ENCODE assay signal across 9 mouse cellular contexts in the genomic region with DNA sequence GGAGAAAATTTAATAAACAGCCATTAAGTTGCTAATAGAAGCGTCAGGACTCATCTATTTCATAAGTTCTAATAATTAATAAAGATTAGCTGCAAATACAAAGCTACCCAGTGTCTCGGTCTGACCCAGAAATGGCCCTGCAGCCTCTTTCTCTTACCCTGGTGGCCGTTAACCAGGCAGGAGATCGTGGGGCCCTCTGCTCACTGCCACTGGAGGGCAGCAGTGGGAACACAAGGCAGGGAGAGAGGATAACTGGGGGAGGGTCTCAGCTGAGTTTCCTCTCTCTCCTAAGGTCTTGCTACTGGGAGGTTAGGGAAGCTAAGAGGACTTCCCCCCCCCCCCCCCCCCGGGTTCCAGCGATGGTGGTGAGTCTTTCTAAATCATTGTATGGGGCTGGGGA.
DNase-seq lines count a peak whose midpoint lies in the region; ATAC-seq and TF ChIP-seq lines count a peak whose summit lies in the region.
"Had no signal": no experiment of that assay in that cellular context is flagged by ENCODE, and none has a peak within 500 bp of the region (broad histone marks: within the 10 kb centered on the region; RNA-seq: fewer than 3 reads in every experiment).

No protein-coding gene starts in this region.

- no peaks in the 10 kb centered on the region for H3K36me3 ChIP-seq in E14TG2a.4 (ENCODE audit: insufficient read depth, low read length)
- no peaks in the 10 kb centered on the region for H3K36me3 ChIP-seq in limb, embryonic 15.5 days
- H3K36me3 ChIP-seq: limb, embryonic 13.5 days had no signal

- peaks cover 37% of the 10 kb centered on the region for H3K4me1 ChIP-seq in E14TG2a.4 (replicated peaks; ENCODE audit: low read depth, low read length)
- H3K4me1 ChIP-seq in limb, embryonic 15.5 days, result peaks cover 50% of the 10 kb centered on the region

- TF ChIP-seq CTCF in E14TG2a.4 (conservative IDR thresholded peaks at IDR 0.05; ENCODE audit: low read length), result peak; percentile 65

- peak; percentile 51 for DNase-seq in heart, postnatal 4 days
- DNase-seq in heart, adult 9 months (ENCODE audit: low spot score in 2 of 2), result no peak
- DNase-seq in adrenal gland, postnatal 10 days, result peak; percentile 51
- peak; percentile 54 for DNase-seq in thymus, postnatal 14 days
- no peak for DNase-seq in urinary bladder, postnatal 36 days (ENCODE audit: low spot score in 2 of 2)
- DNase-seq in left cerebral cortex, postnatal 10 days (ENCODE audit: extremely low spot score in 1 of 2, low spot score in 2 of 2), result no peak

- ATAC-seq in limb, embryonic 15.5 days (ENCODE audit: insufficient number of reproducible peaks, low FRiP score, low TSS enrichment, low read depth), result no peak

- H3K27ac ChIP-seq in limb, embryonic 15.5 days, result peak overlapping the region; percentile 78

- 28% methylated on average over 4 of the region's 6 CpGs for WGBS in limb, embryonic 15.5 days

- intact Hi-C loops in left cerebral cortex, postnatal 10 days (cut with DNase I), result no loop called here

- no peak overlapping the region for H3K4me2 ChIP-seq in limb, embryonic 15.5 days
- H3K4me2 ChIP-seq: limb, embryonic 13.5 days had no signal

- no peaks in the 10 kb centered on the region for H3K9me3 ChIP-seq in E14TG2a.4 (ENCODE audit: low read length)
- H3K9me3 ChIP-seq in limb, embryonic 15.5 days, result no peaks in the 10 kb centered on the region
- H3K9me3 ChIP-seq: limb, embryonic 13.5 days had no signal

- H3K9ac ChIP-seq in limb, embryonic 15.5 days, result no peak overlapping the region
- H3K9ac ChIP-seq: limb, embryonic 13.5 days had no signal

- H3K4me3 ChIP-seq in E14TG2a.4 (replicated peaks; ENCODE audit: low read length), result no peak overlapping the region
- no peak overlapping the region for H3K4me3 ChIP-seq in limb, embryonic 15.5 days
- H3K4me3 ChIP-seq: limb, embryonic 13.5 days had no signal

- peaks cover 29% of the 10 kb centered on the region for H3K27me3 ChIP-seq in E14TG2a.4 (ENCODE audit: insufficient read depth, low read length)
- no peaks in the 10 kb centered on the region for H3K27me3 ChIP-seq in limb, embryonic 15.5 days
- H3K27me3 ChIP-seq: limb, embryonic 13.5 days had no signal

Comparison
In these comparisons a context has a peak if more than half of its experiments do, and no peak if none do; other contexts are left out.
1. DNase-seq: peak in heart, postnatal 4 days (single experiment), adrenal gland, postnatal 10 days (single experiment) and thymus, postnatal 14 days (single experiment); none in heart, adult 9 months (0 of 2), urinary bladder, postnatal 36 days (0 of 2) and left cerebral cortex, postnatal 10 days (0 of 2).